Mouse (Mus musculus) erythroblast, adult 5-6 weeks (primary cell): Measurements from ENCODE around the gene Wwox. TPM values are rescaled to one million over a fixed set of nuclear protein-coding genes. Genes with fewer than 3 reads are reported as not detected.

Experiments
- ATAC-seq: replicated peaks from 2 replicates; pipeline ENCODE4 v1.8.0; 2016; ENCODE audit warnings: moderate number of reproducible peaks, mild to moderate bottlenecking, moderate TSS enrichment, inconsistent platforms; ENCODE audit not compliant: poor library complexity, low FRiP score, severe bottlenecking
- total RNA-seq, 2 experiments: library from RNA; stranded (forward) in 1 of 2; stranded (reverse) in 1 of 2; fragments of 150-400 nt in 1 of 2; fragments of 200-764, 138-1000 nt in 1 of 2; gene quantifications; 2 replicates each; pipeline versions ENCODE4 v1.2.3 to v1.2.4; 2015 to 2017; ENCODE audit warnings: low replicate concordance in 2 of 2

The Wwox gene
- total RNA-seq, 2 experiments from 2014 or later = 4.3 to 4.6 TPM

DNA sequence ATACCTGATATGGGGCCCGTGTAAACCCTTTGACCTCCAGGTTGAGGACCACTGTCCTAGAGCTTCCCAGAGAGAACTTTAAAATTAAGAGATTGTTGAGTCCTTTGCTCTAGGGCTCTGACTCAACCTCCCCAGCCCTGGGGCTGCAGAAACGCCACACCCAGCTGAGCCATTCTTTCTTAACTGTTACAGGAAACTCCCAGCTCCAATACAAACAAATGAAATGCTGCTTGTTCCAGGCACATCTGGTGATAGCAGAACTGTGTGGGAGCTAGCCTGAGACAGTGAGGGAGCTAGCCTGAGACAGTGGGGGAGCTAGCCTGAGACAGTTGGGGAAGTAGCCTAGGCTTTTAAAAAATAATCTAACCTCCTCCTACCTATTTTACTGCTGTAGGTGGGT, 194.7 kb downstream of the Wwox start:
- no peak for ATAC-seq

DNA sequence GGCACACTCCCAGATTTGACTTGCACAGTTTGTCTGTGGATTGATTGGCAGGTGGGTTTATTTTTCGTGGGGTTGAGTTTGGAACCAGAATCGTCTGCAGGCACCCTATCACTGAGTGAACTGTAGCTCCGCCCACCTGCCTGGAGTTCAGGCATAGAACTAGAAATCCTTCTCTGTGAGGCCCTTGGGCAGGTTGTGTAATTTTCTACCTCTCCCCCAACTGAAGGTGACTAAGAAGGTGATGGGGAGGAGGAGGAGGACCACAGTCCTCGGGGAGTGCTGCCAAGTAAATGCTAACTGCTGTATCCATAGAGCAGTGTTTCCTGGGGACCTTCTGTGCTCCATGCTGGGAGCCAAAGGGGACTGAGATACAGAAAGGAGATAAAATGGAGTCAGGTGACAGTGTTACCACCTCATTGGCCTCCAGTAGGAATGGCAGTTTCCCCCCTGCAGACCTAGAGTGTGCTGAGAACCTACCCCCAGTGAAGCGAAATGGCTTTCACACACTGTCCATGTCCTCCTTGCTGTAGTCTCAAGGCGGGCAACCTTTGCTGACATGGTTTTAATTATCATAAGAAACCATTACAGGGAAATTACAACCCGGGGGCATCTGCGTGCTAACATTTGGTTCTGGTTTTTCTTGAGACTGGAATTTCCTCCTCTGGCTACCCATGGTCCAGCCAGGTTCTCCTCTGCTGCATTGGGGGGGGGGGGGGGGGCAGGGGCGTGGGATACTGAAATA, 195.4 kb downstream of the Wwox start:
- ATAC-seq = no peak

DNA sequence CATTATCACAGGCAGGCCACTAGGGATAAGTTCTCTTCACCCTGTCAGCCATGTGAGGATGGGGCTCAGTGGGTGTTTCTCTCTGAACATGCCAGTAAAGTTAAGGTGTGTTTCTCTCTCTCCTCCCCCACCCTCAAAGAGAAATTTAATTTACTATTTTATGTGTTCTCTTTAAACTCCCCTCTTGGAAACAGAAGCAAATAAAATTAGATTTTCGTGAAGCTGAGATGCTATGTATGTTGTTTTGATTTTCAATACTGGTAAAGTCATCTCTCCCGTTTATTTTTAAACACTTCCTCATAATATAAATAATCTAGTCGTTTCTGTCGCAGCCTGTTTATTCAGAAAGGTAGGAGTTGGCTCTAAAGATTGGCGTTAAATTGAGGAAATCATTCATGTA, 196.9 kb downstream of the Wwox start:
- ATAC-seq = no peak

DNA sequence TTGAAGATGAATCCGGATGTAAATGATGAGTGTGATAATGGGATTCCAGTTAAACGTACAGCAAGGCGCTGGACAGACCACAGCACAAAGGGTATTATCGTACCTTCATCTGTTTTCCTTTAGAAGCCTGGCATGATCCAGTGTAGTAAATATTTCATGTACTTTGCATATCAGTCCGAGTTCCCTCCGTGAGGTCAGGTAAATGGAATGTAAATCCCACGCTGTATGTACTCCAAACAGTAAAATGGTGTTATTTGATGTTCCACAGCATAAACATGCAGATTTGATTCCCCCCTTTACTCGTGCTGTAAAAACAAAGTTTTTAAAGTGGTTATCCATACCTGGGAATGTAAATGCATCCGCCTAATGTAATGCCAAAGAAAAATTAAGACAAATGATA, 202.4 kb downstream of the Wwox start:
- no peak for ATAC-seq

DNA sequence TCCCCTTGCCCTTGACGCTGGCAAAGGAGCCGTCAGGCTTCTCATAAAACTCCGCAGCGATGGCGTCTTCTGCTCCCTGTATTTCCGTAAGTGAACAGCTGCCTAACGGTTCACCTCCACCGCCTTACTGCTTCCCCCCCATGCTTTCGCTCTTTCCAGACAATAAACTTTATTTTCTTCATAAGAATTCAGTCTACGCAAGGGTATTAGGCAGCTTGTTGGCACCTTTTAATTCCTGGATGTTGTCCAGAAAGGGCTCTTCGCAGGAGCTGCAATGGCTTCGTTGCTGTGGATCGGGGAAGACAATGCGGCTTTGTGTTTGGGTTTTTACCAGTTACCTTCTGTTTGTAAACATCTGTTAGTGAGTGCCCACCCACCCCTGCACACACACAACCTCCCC, 211.3 kb downstream of the Wwox start:
- ATAC-seq = no peak

DNA sequence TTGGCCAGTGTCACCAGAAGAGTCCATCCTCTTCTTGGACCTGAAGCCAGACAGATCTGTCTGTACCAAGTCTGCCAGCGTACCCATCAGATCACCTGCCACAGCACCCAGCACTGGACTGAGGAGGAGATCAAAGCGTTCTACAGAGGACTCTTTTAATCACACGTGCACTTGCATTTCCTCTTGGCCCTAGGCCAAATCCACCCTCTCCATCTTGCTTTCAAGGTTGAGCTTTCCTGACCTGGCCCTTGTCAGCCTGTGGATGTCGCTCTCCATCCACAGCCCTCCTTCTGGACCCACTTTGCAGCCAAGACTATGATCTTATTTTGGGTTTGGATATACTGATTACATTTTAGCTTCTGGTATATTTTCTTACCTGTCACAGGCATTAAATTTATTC, 218.3 kb downstream of the Wwox start:
- no peak for ATAC-seq

DNA sequence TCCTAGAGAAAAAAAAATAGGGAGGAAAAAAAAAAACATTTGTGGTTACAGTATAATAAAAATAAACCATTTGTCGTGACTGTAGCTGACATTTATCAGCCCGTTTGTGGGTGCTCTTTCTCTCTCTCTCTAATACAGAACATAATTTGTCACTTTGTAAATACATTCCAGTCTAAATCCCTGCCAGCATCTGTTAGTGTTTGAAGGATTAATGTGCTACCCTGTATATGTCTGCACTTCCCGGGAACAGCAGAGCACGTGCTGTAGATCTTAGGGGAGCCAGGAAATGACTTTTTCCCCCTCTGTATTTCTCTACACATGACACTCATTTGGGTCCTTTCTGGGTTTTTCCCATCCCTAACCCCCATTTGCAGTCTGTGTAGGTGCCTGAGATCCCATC, 219.0 kb downstream of the Wwox start:
- ATAC-seq = no peak

DNA sequence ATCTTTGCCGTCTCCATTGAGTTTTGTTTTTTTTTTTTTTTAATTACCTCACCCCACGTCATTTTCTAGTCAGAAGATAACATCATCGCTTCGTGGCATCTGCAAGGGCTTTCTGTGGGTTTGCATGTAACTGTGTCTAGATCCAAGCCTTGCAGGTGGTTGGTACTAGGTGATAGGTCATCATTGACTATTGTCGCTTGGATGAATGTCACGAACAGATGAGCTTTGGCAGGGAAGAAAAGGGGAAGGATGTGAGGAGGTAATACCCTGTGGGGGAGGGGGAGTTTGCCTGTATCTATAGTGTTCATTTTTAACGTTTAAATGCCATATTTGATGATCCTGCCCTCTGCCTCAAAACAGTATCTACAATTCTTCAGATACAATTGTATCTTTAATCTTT, 223.6 kb downstream of the Wwox start:
- no peak for ATAC-seq

DNA sequence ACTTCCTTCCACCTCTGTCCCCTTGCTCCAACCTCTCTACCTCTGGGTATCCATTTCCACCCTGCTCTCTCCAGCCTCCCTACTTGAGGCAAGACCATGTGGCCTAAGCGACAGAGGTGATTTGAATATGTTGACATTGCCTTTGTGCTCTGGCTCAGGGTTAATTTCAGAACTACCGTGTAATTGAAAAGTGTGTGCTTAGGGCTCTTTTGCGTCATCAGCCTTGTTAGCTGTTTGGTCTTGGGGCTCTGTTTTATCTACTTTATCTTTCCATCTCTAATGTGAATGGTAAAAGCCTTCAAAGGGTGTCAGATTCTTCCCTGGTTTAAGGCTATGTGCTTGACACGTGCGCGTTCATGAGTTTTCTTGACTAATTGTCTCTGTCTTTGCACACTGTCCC, 226.1 kb downstream of the Wwox start:
- ATAC-seq = no peak

DNA sequence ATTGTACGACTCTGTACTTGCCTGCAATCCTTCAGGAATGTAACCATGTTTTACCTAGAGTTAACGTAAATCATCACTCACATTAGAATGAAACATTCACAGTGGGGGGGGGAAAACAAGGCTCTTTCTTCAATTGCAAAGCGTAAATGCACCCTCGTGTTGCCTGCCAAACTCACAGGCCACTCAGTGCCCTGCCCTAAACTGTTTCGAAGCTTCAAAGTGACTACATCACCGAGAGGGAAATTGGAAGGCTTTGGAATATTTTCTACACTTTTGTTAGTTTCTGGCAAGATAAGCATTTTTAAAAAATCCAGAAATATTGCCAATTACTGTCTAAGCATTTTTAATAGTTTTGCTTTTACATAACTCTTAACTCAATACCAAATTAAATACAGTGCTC, 231.3 kb downstream of the Wwox start:
- no peak for ATAC-seq

DNA sequence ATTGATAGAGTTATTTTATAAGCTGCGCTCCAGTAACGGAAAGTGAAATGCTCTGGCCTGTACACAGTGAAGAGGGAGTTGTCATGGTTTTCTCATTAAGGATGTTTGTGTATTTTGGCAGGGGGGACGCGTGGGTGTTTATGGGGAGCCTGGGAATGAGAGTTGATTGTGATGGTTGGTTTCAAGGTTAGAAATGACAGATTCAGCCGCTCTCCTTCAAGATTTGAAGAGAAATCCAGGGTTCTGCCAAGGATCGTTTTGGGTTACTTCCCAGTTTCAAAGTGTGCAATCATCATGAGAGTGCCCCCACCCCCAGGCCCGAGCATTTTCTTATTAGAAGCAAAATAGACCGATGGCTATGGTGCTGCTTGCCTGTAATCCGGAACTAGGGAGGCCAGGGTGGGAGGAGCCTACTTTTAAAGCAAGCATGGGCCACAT, 231.8 kb downstream of the Wwox start:
- ATAC-seq = no peak

DNA sequence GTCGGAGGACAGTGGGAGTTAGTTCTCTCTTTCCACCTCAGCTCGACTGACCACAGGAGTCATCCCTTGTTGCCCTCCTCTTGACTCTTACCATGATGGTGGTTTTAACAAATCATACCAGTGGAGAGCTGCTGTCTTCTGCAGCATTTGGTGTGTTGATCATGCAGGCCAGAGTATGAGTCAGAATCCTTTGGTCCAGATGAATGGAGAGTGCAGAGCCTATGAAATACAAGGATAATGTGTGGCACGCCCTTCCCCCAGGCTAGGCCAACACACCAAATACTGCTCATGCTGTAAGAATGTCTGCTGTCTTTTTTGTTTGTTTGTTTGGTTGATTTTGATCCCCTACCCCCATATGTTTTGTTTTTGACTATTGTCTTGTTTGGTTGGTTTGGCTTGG, 234.0 kb downstream of the Wwox start:
- ATAC-seq = no peak

DNA sequence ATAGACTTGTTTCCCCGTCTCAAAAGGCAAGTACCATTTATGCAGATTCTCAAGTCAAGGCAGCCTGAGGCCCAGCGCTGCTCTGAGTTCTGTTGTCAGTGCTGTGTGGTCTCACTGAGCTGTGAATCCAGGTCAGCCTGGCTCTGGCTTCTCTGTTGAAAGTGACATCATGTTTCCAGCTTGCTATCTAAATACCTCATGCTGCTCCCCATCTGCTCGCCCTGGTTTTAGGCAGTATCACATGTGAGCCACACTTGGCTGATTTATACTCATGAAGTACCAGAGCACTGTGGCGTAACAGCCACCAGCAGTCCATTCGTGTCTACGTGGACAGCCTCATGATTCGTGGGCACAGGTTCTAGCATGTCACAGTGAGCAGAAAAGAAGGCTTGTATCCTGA, 235.7 kb downstream of the Wwox start:
- no peak for ATAC-seq

DNA sequence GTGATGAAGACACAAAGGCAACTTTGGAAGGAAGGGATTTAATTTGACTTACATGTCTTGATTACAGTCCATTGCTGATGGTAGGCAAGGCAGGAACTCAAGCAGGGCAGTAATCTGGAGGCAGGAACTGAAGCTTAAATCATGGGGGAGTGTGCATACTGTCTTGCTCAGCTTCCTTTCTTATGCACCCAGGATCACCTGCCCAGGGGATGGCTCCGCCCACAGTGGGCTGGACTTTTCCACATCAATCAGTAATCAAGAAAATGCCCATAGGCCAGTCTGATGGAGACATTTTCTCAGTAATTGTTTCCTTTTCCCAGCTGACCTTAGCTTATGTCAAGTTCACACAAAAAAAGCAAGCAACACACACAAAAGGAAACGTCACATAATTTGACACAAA, 237.5 kb downstream of the Wwox start:
- ATAC-seq = no peak

DNA sequence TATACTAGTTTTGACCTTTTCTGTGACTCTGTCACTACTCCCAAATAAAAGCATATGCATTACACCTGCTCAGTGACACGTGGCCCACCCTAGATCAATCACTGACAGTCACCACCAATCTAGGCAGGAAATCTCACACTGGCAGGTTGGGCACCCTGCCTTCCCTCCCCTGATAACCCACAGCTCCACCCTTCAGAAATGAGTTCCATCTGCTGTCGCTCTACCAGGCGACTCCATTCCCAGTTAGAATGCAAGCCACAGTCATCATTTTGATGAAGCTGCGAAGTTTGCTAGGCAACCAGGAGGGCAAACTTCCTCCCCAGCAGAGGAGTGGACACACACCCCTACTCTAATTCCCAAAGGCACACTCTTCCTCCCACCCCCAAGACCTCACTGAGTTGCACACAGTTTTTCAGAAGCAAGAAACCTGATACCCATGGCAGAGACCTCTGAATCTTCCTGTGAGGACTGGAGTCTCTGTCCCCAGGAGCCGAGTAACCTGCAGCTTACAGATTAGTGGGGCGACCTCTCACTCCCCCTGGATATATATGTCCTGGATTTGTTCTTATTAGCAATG, 238.2 kb downstream of the Wwox start:
- no peak for ATAC-seq

DNA sequence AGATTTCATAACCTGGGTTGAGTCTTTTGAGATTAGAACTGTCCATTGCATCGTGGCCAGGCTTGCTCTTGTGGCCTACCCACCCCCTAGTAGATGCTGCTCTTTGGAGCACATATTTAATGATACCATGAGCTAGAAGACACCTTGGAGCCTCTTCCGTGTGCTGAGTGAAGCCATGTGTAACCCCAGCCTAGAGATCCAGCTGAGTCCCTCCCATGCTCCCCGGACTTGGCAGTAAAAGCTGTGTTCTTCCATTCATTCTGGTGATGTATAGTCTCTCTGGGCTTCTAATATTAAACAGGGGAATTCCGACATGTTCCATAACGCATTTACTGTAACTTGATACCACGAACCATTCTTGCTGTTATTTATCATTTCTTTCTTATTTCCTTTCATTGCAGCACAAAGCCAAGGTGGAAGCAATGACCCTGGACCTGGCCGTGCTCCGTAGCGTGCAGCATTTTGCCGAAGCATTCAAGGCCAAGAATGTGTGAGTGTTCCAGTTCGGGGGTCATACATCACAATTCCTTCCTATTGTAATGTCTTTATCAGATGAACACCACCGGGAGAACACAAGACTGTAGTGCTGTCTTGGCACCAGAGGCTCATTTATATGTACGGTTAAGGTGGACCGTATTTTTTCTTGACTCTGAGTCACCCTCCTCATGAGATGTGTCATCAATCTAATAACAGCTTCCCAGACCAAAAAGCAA, 240.1 kb downstream of the Wwox start:
- ATAC-seq = no peak

DNA sequence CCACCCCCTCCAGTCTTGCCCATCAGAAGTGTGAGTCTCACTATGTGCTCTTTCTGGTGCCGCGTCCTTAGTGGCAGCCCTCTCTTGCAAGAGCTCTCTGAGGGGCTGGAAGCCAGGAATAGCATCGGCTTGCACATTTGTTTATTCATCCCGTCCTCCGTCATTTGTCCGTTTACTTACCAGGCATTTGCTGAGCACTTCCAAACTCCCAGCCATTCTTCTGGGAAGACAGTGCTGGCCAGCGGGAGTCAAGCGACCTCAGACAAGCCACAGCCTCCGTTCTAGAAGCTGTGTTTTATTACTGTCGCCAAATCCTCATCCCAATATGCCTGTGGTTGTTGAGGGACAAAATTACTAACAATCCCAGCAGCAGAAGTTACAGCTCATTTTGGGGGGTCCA, 241.7 kb downstream of the Wwox start:
- no peak for ATAC-seq

DNA sequence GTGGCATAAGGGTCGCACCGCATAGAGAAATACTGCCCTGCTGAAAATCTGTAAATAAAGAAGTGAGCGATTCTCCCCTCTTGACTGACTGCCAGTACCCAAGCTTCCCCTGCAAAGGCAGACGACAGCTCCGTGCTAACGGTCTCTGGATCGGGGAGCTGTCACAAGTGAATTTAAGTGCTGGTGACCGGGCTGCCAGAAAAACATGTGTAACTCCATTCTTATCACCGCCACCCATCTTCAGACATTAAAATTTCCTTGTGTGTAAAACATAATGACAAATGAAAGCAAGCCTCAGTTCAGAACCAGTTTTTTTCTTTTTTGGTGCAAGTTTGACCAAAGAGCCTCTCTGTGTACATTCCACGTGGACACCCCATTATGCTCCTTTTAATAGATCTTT, 242.7 kb downstream of the Wwox start:
- ATAC-seq = no peak

DNA sequence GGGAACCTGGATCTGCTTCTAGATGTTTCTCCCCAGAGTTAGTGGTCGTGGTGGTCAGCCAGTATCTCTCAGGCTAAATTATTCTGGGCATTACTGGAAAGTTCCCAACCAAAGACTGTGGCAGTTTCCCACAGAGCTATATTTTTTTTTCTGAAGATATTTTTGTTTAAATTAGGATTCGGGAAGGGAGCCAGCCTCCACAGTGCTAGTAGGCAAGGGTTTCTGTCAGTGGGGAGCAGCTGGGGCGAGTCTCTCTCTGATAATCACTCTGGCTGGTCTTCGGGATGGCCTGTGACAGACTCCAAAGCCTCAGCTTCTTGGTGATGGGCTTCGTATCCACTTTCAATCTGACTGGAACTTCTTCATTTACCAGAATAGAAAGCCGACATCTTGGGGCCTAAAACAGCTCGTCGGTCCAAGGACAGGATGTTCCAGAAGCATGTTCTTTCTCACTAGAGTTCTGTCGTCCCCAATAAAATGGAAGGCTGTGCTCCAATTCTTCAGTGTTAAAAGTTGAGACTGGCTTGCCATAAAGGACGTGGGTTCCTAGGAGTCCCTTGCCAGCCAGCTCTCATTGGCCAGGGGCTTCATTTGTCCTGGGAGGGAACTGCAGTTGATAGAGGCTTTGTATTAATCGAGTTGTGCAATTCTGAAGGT, 244.7 kb downstream of the Wwox start:
- no peak for ATAC-seq

DNA sequence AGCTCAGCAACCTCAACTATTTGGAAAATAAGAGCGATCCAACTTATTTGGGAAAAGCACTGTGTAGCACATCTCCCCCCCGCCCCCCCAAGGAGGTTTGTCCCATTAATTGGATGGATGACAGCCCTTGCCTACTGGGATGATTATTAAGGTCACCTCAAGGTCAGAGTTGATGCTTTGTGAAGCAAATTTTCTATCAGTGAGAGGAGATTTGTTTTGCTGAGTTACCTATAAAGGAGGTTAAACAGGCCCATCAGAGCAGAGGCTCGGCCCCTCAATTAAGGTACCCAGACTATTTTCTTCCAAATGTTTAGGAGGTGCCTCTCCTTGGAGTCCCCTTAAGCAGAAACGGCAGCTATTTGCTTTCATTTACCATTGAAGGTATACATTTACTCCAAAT, 247.0 kb downstream of the Wwox start:
- no peak for ATAC-seq

DNA sequence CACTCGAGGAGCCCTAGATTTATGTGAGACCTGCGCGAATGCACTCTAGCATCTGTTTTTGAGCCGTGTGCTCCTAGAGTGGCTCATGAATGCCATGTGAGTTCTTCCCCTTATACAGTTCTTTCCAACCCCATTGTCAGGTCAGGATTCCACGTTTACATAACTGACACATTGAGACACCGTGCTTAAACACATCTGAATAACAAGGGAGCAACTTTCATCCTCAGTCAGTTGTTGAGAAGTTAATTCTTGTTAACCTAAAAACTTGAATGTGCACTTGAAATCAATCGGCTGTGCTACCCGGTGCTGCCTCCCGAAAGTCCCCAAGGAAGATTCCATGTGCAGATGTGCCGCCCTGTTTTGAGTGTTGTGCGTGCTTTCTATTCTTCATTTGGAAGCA, 249.3 kb downstream of the Wwox start:
- ATAC-seq = no peak
